Mouse (Mus musculus) embryonic fibroblast, embryonic 13.5 days (primary cell): ENCODE measurements around the gene Epn2. TPM values are rescaled to one million over a fixed set of nuclear protein-coding genes. Genes with fewer than 3 reads are reported as not detected.

Experiments
- H3K27ac ChIP-seq: 2 replicates; pipeline ENCODE4 v1.5.1; 2012; ENCODE audit warnings: low read length, control low read depth, inconsistent platforms; ENCODE audit not compliant: insufficient read depth
- H3K4me1 ChIP-seq: 2 replicates; pipeline ENCODE4 v1.6.1; 2011; ENCODE audit warnings: low read length; ENCODE audit not compliant: control insufficient read depth, insufficient read depth
- H3K4me3 ChIP-seq: 2 replicates; pipeline ENCODE4 v1.5.1; 2011; ENCODE audit warnings: mild to moderate bottlenecking, control low read depth, low read length; ENCODE audit not compliant: insufficient read depth
- CTCF ChIP-seq: IDR thresholded peaks from 2 replicates; pipeline ENCODE4 v1.5.1; 2011; ENCODE audit warnings: mild to moderate bottlenecking, control low read depth, low read length, moderate library complexity, borderline replicate concordance; ENCODE audit not compliant: insufficient read depth
- POLR2A ChIP-seq: IDR thresholded peaks from 2 replicates; pipeline ENCODE4 v1.6.1; 2011; ENCODE audit warnings: low read depth, mild to moderate bottlenecking, control low read depth, low read length, moderate library complexity
- polyA plus RNA-seq: library from polyadenylated mRNA; stranded (reverse); fragments of >200 nt; gene quantifications from 2 replicates; pipeline ENCODE4 v1.2.4, GENCODE M21; 2011; ENCODE audit warnings: low read depth; ENCODE audit not compliant: missing spikeins, insufficient read length

Gene Epn2
- polyA plus RNA-seq, 1 experiment, result 34.8 TPM

DNA sequence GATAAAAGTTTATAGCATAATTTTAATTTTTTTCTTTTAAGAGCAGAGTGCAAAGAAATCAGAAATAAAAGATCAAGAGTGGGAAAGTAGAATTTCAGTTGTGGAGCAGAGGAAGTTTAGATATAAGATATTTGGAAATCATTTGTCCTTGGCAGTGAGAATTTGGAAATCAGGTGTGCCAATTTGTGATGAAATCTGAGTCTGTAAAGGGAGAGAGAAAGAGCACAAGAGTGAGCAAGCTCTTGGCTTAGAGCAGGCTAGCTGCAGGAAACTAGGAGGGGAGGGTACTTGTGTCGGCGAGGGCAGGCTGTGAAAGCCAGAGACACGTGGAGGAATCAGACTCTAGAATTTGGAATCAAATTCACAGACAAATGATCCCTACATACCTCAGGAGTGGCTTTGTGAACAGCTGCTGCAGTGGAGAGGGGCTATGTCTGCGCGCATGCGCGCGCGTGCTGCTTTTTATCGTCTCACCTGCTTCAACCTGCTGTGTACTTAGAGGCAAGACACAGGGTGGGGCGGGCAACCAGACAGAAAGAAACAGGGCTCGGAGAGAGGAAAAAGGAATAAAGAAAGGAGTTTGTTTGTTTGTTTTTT is 102.6 kb downstream of the Epn2 start:
- TF ChIP-seq CTCF (no peak), POLR2A (no peak)
- Histone ChIP-seq H3K4me3 (no peak overlapping the region), H3K4me1 (no peaks in the 10 kb centered on the region; the same call in 1 of the 2 replicates), H3K27ac (no peak overlapping the region)

DNA sequence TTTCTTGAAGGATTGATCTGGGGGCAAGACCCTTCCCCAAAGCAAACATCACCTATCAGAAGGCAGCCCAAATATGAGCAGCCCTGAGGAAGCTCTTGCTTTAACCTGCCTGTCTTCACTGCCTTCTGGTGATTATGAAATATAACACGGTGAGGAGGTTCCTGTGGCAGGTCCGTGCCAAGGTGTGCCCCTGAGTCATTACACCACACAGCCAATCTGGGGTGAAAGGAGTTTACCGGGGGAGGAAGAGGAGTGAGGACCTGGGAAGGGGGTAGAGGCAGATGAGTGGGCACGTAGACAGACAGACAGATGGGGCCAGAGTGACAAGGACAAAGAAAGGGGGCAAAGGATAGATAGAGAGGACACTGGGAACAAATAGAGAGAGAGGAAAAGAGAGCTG is 105.9 kb downstream of the Epn2 start:
- Histone ChIP-seq H3K27ac (no peak overlapping the region), H3K4me1 (no peaks in the 10 kb centered on the region; the same call in 1 of the 2 replicates), H3K4me3 (no peak overlapping the region)
- TF ChIP-seq POLR2A (no peak), CTCF (no peak)

- H3K27ac ChIP-seq, result no peak overlapping the region
- no peak overlapping the region for H3K4me3 ChIP-seq
- TF ChIP-seq CTCF, result no peak
- TF ChIP-seq POLR2A, result no peak
- H3K4me1 ChIP-seq, result no peaks in the 10 kb centered on the region
These were observed 108.6 kb downstream of the Epn2 start for GRCm38 (mm10) chr11:61470880-61471279.

DNA sequence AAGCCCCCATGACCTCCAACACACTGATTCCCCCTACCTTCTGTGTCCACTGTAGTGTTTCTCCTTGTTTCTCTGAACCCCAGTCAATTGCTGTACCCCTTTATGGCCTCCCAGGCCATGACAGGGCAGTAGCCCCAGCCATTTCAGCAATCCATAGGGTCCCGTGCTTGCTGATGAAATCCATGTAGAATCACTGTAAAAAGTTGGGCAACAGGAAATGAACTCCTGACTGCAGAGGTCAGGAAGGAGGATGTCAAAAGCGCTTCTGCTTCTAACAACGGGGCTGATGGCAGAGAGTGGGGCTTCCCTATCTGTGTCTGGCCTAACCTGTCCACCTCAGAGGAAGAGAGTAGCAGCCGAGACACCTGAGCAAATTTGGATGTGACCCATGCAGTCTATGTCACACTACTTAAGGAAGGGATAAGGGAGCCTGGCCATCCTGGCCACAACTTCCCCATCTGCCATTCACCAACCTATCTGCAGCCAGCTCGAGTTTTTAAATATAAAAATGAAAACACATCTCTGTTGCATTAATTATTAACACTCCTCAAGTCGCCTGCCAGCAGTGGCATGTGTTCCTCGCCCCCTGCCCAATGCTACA is 110.1 kb downstream of the Epn2 start:
- no peak overlapping the region for H3K27ac ChIP-seq
- no peak overlapping the region for H3K4me3 ChIP-seq
- H3K4me1 ChIP-seq, result no peaks in the 10 kb centered on the region
- TF ChIP-seq POLR2A, result no peak
- TF ChIP-seq CTCF, result no peak

GRCm38 (mm10) chr11:61468534-61468933 is 111.0 kb downstream of the Epn2 start:
- TF ChIP-seq POLR2A (no peak), CTCF (no peak)
- Histone ChIP-seq H3K4me3 (no peak overlapping the region), H3K4me1 (no peaks in the 10 kb centered on the region), H3K27ac (no peak overlapping the region)

Other genes starting within 250 kb of the Epn2 start
- gene Slc47a2, start 236.8 kb downstream of the Epn2 start, polyA plus RNA-seq, result not detected in 2 replicates
- gene Slc47a1, start 201.3 kb downstream of the Epn2 start, polyA plus RNA-seq, result not detected in 2 replicates
- 0.70 TPM in 1 of 2 replicates, not detected in the other for gene Rnf112, start 125.6 kb downstream of the Epn2 start, polyA plus RNA-seq
- gene Mfap4, start 94.3 kb downstream of the Epn2 start, polyA plus RNA-seq, result 140 and 530 TPM in 2 replicates
- 28.3 and 35.6 TPM in 2 replicates for gene Mapk7, start 85.3 kb downstream of the Epn2 start, polyA plus RNA-seq
- 18.4 and 23.8 TPM in 2 replicates for gene B9d1, start 74.5 kb downstream of the Epn2 start, polyA plus RNA-seq
- gene Grap, start 73.6 kb upstream of the Epn2 start, polyA plus RNA-seq, result 0.30 and 0.32 TPM in 2 replicates
- gene Fam83g, start 104.4 kb upstream of the Epn2 start, polyA plus RNA-seq, result 0.46 and 0.60 TPM in 2 replicates
- not detected in 2 replicates for gene Slc5a10, start 141.1 kb upstream of the Epn2 start, polyA plus RNA-seq
- 17.6 and 23.3 TPM in 2 replicates for gene Prpsap2, start 182.4 kb upstream of the Epn2 start, polyA plus RNA-seq